Mouse (Mus musculus) midbrain, embryonic 14.5 days (tissue): ENCODE measurements around the gene Eloa. TPM values are rescaled to one million over a fixed set of nuclear protein-coding genes. Genes with fewer than 3 reads are reported as not detected.
A peak's percentile ranks its signal among the peaks of the same experiment; 100 is the strongest.
"Not testable (repeated sequence)": the region's sequence is repeated elsewhere in the genome, so short reads cannot be mapped to it uniquely, and the experiment has no call there.

Source experiments
- ATAC-seq: fragments of 200-750 bp; cut with Nextera tagmentation; 2 replicates; pipeline ENCODE4 v1.8.0; 2017; ENCODE audit warnings: moderate number of reproducible peaks, moderate library complexity; ENCODE audit not compliant: low FRiP score, low TSS enrichment
- DNase-seq: peaks from one replicate; pipeline ENCODE4 v3.0.0-alpha.2; 2015
- H3K27ac ChIP-seq: fragments of 300-500 bp; sonication (generic); replicated peaks from 2 replicates; pipeline ENCODE4 v1.5.1; 2014; ENCODE audit warnings: mild to moderate bottlenecking, low read depth, low read length, moderate library complexity
- H3K27me3 ChIP-seq: fragments of 300-500 bp; sonication (generic); 2 replicates; pipeline ENCODE4 v1.6.1; 2014; ENCODE audit warnings: low read length, control low read depth, mixed read lengths; ENCODE audit not compliant: control insufficient read depth, insufficient read depth
- H3K36me3 ChIP-seq: fragments of 300-500 bp; sonication (generic); 2 replicates; pipeline ENCODE4 v1.6.1; 2014; ENCODE audit warnings: low read length, control low read depth; ENCODE audit not compliant: control insufficient read depth, insufficient read depth
- H3K4me1 ChIP-seq: fragments of 300-500 bp; sonication (generic); 2 replicates; pipeline ENCODE4 v1.6.1; 2014; ENCODE audit warnings: mild to moderate bottlenecking, antibody characterized with exemption, low read length, control low read depth; ENCODE audit not compliant: control insufficient read depth, insufficient read depth
- H3K4me2 ChIP-seq: fragments of 300-500 bp; sonication (generic); 2 replicates; pipeline ENCODE4 v1.6.1; 2014; ENCODE audit warnings: mild to moderate bottlenecking, low read length, moderate library complexity
- H3K4me3 ChIP-seq: fragments of 300-500 bp; sonication (generic); replicated peaks from 2 replicates; pipeline ENCODE4 v1.5.1; 2014; ENCODE audit warnings: low read depth, low read length
- H3K9ac ChIP-seq: fragments of 300-500 bp; sonication (generic); replicated peaks from 2 replicates; pipeline ENCODE4 v1.6.1; 2014; ENCODE audit warnings: mild to moderate bottlenecking, low read length, moderate library complexity
- H3K9me3 ChIP-seq: fragments of 300-500 bp; sonication (generic); 2 replicates; pipeline ENCODE4 v1.6.1; 2016; ENCODE audit warnings: low read length, control low read depth, mixed read lengths; ENCODE audit not compliant: control insufficient read depth
- whole genome bisulfite sequencing: fragments of 180-500 bp; shearing (Covaris S2); extraction: QIAGEN DNeasy Blood & Tissue Kit; methylation state at CpG from one replicate; pipeline ENCODE4 v1.1.7; 2014; 5-methylcytosine and 5-hydroxymethylcytosine counted together
- polyA plus RNA-seq: library from polyadenylated mRNA; unstranded; fragments of >200 nt; fragmentation: Nextera tagmentation; extraction: Ambion mirVana; gene quantifications from 2 replicates; pipeline ENCODE4 v1.2.1, GENCODE M21; 2014

The Eloa gene
- polyA plus RNA-seq: 25.0 and 33.8 TPM in 2 replicates

GRCm38 (mm10) chr4:136021549-136022047, at the start of gene Eloa:
Gene Eloa, minus strand, starts transcription at chr4:136021763.
- peaks cover 14% of the 10 kb centered on the region for H3K4me1 ChIP-seq
- peak within 1 kb of the TSS; percentile 90 for H3K4me3 ChIP-seq
- WGBS: under 1% methylated on average over 48 of the region's 48 CpGs
- DNase-seq: peak; percentile 97
- peak within 1 kb of the TSS; percentile 97 for H3K4me2 ChIP-seq
- H3K36me3 ChIP-seq: no peaks in the 10 kb centered on the region
- no peaks in the 10 kb centered on the region for H3K27me3 ChIP-seq
- peak; percentile 98 for ATAC-seq
- H3K9me3 ChIP-seq: no peaks in the 10 kb centered on the region
- peak within 1 kb of the TSS; percentile 97 for H3K9ac ChIP-seq
- peak within 1 kb of the TSS; percentile 81 for H3K27ac ChIP-seq

GRCm38 (mm10) chr4:136071178-136071714, 49.7 kb upstream of the Eloa start:
- Histone ChIP-seq H3K4me1 (0 out of 2 replicates have a peak, but pooled peaks cover 4% of the 10 kb centered on the region), H3K27ac (no peak overlapping the region), H3K9ac (no peak overlapping the region), H3K4me3 (no peak overlapping the region), H3K4me2 (peak overlapping the region; percentile 10; the same call in 1 of the 2 replicates), H3K9me3 (no peaks in the 10 kb centered on the region), H3K36me3 (no peaks in the 10 kb centered on the region), H3K27me3 (no peaks in the 10 kb centered on the region)
- DNase-seq: peak; percentile 88
- 4% methylated on average over 15 of the region's 15 CpGs for WGBS
- no peak for ATAC-seq

GRCm38 (mm10) chr4:136070592-136070991, 49.0 kb upstream of the Eloa start:
- Histone ChIP-seq H3K9me3 (no peaks in the 10 kb centered on the region), H3K27ac (no peak overlapping the region), H3K9ac (no peak overlapping the region), H3K27me3 (no peaks in the 10 kb centered on the region), H3K4me2 (no peak overlapping the region), H3K36me3 (no peaks in the 10 kb centered on the region), H3K4me3 (no peak overlapping the region), H3K4me1 (0 out of 2 replicates have a peak, but pooled peaks cover 4% of the 10 kb centered on the region)
- no peak for DNase-seq
- 64% methylated on average over 6 of the region's 6 CpGs for WGBS
- ATAC-seq: no peak

DNA sequence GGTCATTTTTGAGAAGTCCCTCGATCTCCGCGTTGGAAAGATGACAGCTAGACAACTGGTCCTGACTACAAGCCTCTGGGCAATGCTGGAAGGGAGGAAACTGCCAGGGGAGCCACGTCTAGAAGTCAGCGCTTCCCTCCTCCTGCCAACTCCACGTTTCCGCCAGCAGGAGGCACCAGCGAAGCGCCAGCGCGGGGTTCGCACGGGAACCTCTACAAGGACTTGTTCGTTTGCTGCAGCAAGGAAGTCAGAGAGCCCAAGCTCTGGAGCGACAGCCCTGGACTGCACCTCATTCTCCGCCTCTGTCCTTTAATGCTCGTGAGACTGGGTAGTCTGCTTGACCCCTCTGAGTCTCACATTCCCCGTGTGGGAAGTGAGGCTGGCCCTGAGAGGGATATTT, 48.4 kb upstream of the Eloa start:
- no peak overlapping the region for H3K27ac ChIP-seq
- H3K27me3 ChIP-seq: no peaks in the 10 kb centered on the region
- DNase-seq (peak; percentile 89), ATAC-seq (no peak)
- no peak overlapping the region for H3K4me2 ChIP-seq
- no peaks in the 10 kb centered on the region for H3K9me3 ChIP-seq
- no peak overlapping the region for H3K4me3 ChIP-seq
- H3K4me1 ChIP-seq: 0 out of 2 replicates have a peak, but pooled peaks cover 4% of the 10 kb centered on the region
- H3K9ac ChIP-seq: 0 out of 2 replicates have a peak overlapping the region, but pooled peaks have one; percentile 9
- H3K36me3 ChIP-seq: no peaks in the 10 kb centered on the region
- WGBS: 1% methylated on average over 18 of the region's 18 CpGs

DNA sequence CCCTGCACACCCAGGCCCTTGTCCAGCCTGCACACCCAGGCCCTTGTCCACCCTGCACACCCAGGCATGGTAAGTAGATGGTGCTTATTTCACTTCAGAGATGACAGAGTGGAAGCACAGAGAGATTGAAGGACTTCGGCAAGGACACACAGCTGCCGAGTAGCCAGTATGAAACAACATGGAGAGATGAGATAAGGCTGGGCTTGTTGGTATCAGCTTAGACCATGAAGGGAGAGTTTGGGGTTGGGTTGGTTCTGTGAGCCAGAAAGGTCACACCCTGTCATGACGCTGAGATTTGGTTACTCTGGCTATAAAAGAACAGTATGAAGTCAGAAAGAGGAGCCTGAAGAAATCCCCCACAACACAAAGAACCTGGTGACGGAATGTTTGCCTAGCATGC, 47.8 kb upstream of the Eloa start:
- no peaks in the 10 kb centered on the region for H3K27me3 ChIP-seq
- DNase-seq (no peak), ATAC-seq (no peak)
- no peaks in the 10 kb centered on the region for H3K9me3 ChIP-seq
- 0 out of 2 replicates have a peak, but pooled peaks cover 4% of the 10 kb centered on the region for H3K4me1 ChIP-seq
- no peaks in the 10 kb centered on the region for H3K36me3 ChIP-seq
- no peak overlapping the region for H3K27ac ChIP-seq
- H3K9ac ChIP-seq: no peak overlapping the region
- no peak overlapping the region for H3K4me3 ChIP-seq
- WGBS: 66% methylated on average over 4 of the region's 4 CpGs
- H3K4me2 ChIP-seq: no peak overlapping the region

DNA sequence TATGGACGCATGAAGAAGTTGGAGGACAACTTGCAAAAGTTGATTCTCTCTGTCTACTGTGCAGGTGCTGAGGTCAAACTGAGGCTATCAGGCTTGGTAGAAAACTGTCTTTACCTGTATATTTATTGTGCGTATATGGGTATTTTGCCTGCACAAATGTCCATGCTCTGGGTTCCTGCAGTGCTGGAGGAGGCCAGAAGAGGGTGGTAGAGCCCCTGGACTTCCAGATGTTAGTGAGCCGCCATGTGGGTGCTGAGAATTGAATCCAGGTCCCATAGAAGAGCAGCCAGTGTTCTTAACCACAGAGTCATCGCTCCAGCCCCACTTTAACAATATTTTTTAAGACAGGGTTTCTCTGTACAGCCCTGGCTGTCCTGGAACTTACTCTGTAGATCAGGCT, 41.6 kb upstream of the Eloa start:
- Histone ChIP-seq H3K4me1 (no peaks in the 10 kb centered on the region), H3K4me2 (no peak overlapping the region), H3K4me3 (no peak overlapping the region), H3K27me3 (no peaks in the 10 kb centered on the region), H3K9me3 (no peaks in the 10 kb centered on the region), H3K27ac (no peak overlapping the region), H3K9ac (no peak overlapping the region), H3K36me3 (no peaks in the 10 kb centered on the region)
- ATAC-seq (no peak), DNase-seq (no peak)
- WGBS: 92% methylated on average over 4 of the region's 4 CpGs

GRCm38 (mm10) chr4:136059800-136060488, 38.4 kb upstream of the Eloa start:
- H3K27me3 ChIP-seq, H3K4me1 ChIP-seq, H3K4me2 ChIP-seq, ATAC-seq, H3K27ac ChIP-seq, H3K4me3 ChIP-seq, H3K9ac ChIP-seq, DNase-seq, H3K36me3 ChIP-seq, H3K9me3 ChIP-seq: not testable (repeated sequence)
- 69% methylated on average over 9 of the region's 9 CpGs for WGBS

GRCm38 (mm10) chr4:136057916-136058315, 36.4 kb upstream of the Eloa start:
- Histone ChIP-seq H3K36me3 (no peaks in the 10 kb centered on the region), H3K27ac (no peak overlapping the region), H3K4me1 (no peaks in the 10 kb centered on the region), H3K4me2 (no peak overlapping the region), H3K9me3 (no peaks in the 10 kb centered on the region), H3K9ac (no peak overlapping the region), H3K27me3 (no peaks in the 10 kb centered on the region), H3K4me3 (no peak overlapping the region)
- no peak for ATAC-seq
- no peak for DNase-seq
- WGBS: 94% methylated on average over 5 of the region's 5 CpGs

- Histone ChIP-seq H3K4me3 (no peak overlapping the region), H3K36me3 (peaks cover 7% of the 10 kb centered on the region), H3K9me3 (no peaks in the 10 kb centered on the region), H3K27me3 (no peaks in the 10 kb centered on the region), H3K9ac (no peak overlapping the region), H3K27ac (no peak overlapping the region), H3K4me2 (no peak overlapping the region), H3K4me1 (peaks cover 12% of the 10 kb centered on the region)
- ATAC-seq: no peak
- DNase-seq: no peak
- 29% methylated on average over 1 of the region's 1 CpGs for WGBS
Measured at GRCm38 (mm10) chr4:136056030-136056429, 34.5 kb upstream of the Eloa start.
